Mouse (Mus musculus): ENCODE data around the gene Nr4a1.
A peak's percentile ranks its signal among the peaks of the same experiment; 100 is the strongest.

Gene Nr4a1

DNA sequence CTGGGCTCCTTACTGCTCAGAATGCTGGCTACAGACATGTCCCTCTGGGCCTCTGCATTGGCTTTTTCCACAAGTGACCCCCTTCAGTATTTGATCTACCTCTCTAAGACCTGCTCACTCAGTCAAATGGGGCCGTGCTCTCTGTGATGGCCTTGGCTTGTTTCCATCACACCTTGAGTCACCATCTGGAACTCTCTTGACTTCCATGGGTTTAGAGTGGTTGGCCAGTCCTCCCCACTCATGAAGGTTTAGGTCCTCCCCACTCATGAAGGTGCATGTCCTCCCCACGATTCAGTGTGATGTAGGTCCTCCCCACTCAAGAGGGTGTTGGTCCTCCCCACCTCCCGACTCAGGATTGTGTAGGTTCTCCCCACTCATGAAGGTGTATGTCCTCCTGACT, 20.9 kb upstream of the Nr4a1 start:
- DNase-seq (ENCODE audit: low read depth, low spot score) = no peak

DNA sequence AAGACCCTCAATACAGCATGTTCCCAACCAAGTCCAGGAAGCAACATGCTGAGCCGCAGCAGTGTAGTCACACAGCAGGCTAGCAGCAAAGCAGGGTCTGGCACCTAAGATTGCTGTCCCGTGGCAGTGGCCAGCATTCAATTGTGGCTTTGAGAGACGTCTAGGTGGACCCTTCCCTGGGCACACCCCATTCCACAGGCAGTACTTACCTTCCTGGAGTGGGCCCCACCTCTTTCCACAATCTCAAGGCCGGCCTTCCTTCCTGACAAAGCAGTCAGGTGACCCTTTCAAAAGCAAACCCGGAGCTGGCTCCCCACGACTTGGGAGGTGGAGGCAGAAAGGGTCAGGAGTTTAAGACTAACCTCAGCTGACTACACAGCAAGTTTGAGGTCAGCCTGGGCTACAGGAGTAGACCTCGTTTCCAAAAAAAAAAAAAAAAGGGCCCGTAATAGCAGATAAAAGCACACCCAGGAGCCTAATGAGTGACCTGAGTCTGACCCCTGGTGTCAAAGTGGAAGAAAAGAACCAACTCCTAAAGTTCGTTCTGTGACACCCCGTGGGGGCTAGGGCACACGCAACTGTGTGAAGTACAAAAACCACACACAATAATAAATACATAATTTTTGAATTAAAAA, 20.3 kb upstream of the Nr4a1 start:
- DNase-seq (ENCODE audit: low read depth, low spot score) = no peak

DNA sequence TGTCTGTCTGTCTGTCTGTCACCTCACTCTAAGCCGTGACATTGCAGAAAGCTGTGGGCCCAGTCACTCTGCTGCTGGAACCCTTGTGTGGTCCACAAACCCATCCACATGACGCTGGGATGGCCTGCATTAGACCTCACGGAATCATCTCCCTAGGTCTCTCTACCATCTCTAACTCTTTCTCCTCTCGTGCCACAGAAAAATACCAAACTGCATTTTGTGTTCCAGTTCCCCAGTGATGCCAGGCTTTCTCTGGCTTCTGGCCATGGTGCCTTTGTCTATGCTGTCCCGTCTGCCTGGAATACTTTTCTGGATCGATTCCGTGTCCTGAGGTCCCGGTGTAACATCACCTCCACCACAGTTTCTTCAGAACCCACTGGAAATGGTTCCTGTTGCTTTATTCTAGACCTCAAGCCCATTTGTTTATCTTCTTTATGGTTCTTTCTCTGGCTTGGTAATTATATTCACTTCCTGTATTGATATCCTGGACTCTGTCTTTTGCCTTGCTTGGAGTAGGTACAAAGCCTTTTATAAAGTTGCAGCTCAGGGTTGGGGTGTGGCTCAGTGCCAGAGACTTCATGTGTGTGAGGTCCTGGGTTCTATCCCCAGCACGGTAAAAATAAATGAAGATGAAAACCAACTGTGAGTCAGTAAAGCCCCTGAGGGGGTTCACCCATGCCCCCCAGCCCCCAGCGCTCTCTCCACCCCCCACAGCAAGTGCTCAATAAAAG, 19.3 kb upstream of the Nr4a1 start:
- DNase-seq (ENCODE audit: low read depth, low spot score) = no peak

DNA sequence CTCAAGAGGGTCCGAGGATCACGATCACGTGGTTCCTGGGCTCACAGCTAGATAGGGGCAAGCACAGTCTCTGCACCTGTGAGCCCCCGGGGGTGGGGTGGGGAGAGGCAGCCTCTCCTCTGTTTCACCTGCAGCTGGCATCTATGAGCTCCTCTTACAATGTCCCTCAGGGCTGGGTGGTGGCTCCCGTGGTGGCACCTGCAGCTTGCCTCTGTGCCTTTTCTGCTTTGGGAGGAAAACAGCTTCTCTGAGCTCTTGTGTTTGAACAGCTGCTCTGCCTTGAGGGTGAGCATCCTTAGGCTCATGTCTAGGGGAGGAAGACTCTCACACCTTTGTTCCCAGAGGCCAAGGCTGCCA, 18.7 kb upstream of the Nr4a1 start:
- no peak for DNase-seq (ENCODE audit: low read depth, low spot score)

DNA sequence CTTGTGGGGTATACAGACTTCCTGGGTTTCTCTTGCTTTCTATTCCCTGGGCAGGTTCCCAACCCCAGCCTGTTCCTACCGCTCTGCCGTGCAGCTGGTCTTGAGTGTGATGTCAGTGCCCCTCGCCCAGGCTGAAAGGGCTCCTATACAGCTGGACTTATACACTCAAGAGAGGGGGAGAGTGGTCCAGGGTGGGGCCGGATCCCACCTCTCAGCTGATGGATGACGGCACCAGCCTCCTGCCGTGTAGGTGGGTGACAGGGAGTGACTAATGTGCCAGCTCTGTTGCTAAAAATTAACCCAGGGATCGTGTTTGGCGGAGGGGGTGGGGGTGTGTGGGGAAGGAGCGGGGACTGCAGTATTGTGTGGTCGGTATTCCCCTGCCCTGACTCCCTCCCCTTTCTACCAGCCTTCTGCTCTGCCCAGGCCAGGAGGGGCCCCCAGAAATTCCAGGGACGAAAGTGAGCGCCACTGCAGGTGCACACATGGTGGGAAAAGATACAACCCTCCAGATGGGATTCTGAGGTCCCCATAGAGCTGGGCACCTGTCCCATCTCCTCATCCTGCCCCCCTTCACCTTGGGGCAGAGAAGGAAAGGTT, 18.2 kb upstream of the Nr4a1 start:
- no peak for DNase-seq (ENCODE audit: low read depth, low spot score)

DNA sequence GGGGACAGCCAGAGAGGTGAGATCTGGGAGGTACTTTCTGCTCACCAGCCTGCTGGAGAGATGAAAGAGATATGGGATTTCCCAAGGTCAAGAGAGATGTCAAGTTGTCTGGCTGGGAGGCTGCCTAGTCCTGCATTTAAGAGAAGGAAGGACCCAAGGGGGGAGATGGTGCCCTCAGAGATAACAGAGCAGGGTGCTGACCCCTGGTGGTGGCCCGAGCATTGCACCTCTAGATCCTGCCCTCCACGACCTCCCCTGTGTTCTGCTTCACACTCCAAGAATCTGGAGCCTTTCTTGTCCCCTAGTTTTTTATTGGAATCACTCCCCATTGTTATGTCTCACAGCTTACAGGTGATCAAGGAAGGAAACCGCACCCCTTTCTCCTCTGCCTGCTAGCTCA, 17.2 kb upstream of the Nr4a1 start:
- no peak for DNase-seq (ENCODE audit: low read depth, low spot score)

DNA sequence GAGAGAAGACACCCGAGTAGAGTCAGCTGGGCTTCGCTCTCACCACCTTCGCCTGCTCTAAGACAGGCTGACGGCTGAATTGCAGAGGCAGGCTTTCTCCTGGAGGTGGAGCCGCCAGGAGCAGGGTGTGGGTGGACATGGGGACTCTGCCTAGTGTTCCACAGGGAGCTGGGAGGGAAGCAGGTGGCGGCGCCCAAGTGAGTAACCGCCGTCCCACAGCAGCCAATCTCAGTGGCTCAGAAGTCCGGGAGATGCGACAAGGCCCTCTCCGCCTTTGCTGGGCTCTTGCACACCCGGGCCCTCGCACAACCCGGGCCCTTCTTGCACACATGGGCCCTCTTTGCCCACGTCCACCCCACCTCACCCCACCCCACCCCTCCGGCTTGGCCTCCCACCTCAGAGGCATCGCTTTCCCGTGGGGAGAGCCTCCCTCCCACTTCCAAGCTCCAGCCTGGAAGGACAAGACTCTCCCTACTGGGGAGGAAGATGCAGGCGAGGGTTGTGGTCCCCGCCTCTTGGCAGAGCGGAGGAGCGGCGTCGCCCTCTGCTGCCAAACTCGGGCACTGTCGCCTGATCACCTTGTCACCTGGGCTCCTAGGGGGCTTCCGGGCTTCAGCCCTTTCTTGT, 15.1 kb upstream of the Nr4a1 start:
- no peak for DNase-seq (ENCODE audit: low read depth, low spot score)

DNA sequence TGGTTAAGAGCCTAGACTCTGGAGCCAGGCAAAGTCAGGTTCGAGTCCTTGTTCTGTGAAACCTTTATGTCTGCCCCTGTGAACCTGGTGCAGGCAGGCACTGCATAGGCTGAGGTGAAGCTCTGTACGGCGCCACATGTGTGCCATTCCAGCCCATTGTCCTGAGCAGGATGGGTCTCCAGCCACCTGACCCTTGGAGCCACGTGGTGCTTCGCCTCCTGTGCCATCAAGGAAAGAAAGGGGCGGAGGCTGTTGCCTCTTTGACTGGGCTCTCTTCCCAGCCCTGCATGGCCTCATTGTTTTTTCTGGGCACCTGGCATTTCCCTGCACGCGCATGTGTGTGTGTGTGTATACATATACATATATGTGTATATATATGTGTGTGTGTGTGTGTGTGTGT, 14.2 kb upstream of the Nr4a1 start:
- DNase-seq (ENCODE audit: low read depth, low spot score) = no peak

DNA sequence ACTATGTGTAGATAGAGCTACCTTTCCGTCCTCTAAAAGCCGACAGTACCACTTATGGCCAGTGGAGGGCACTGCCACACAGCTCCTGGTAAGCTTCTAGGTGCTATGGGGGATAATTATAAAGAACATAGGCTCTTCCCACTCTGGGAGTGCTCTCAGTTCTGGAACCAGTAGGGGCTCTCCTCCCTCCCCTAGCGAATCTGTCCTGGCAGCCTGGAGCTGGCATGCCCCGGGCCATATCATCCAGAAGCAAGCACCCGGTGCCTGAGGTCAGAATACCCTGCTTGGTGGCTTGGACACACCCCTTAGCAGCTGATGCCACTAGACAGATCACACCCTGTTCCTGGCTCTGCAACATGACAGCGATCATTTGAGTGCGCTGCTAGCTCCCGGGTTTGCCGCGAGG, 13.3 kb upstream of the Nr4a1 start:
- peak; percentile 66 for DNase-seq (ENCODE audit: low read depth, low spot score)

DNA sequence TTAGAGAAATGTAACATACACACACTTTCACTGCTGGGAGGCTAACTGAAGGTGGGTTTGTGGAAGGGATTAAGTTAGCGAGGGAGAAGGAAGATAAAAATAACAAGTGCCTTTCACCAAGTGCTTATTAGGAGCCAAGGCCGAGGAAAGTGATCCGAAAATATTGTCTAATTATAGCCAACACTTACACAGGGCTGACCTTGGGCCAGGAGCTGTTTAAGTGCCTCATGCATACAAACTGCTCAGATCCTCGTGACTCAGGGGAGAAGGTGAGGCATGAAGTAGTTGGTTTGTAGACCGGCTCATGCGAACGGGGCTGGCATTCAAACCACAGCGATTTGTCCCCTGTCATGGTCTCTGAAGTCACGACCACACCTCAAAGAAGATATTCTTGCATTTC, 12.8 kb upstream of the Nr4a1 start:
- no peak for DNase-seq (ENCODE audit: low read depth, low spot score)

DNA sequence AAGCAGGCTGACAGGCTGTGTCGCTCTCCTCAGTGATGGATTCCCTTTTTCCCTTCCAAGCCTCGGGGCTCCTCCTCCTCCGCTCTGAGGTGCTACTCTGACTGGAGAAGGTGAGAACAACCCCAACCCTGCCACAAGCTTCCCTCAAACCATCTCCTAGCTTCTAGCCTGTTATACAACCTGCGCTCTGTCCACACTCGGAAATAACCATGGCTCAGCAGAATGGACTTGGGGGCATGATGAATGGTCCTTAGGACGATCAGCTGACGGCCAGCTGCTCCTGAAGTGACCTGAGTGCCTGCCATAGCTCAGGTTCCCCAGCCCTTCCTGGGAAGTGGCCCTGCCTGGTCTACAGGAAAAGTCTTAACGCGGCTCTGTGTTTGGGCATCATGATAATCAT, 12.2 kb upstream of the Nr4a1 start:
- DNase-seq (ENCODE audit: low read depth, low spot score) = no peak

DNA sequence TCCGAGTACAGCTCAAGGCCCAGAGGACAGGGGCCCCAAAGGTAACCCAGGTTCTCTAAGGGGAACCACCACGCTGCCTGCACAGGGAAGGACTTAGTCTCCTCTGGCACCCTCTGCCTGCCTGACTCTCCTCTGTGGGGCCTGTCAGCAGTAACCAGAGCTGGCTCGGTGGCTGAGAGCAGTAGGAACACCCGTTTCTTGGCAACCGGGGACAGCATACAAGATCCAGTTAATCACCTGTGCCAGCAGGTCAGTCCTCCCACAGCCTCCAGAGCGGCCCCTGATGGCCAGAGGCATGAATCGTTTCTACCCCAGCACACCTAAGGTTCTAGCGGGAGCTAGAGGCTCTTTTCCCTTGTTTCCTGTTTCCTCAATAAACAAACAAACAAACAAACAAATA, 11.4 kb upstream of the Nr4a1 start:
- no peak for DNase-seq (ENCODE audit: low read depth, low spot score)

DNA sequence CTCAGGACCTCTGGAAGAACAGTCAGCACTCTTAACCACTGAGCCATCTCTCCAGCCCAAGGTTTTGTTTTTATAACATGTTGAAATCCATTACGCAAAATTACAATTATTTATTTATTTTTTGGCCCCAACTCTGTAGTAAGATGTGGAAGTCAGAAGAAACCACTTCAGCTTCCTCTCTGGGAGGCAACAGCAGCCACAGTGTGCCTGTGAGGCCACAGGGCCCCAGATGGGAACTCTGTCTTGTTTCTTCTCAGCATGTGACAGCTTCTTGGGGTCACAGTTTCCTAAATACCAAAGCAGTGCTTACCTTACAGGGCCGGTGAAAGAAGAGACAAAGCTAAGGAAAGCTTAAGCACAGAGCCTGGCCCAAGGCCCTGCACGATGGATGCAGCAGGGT, 10.1 kb upstream of the Nr4a1 start:
- DNase-seq (ENCODE audit: low read depth, low spot score) = no peak

DNA sequence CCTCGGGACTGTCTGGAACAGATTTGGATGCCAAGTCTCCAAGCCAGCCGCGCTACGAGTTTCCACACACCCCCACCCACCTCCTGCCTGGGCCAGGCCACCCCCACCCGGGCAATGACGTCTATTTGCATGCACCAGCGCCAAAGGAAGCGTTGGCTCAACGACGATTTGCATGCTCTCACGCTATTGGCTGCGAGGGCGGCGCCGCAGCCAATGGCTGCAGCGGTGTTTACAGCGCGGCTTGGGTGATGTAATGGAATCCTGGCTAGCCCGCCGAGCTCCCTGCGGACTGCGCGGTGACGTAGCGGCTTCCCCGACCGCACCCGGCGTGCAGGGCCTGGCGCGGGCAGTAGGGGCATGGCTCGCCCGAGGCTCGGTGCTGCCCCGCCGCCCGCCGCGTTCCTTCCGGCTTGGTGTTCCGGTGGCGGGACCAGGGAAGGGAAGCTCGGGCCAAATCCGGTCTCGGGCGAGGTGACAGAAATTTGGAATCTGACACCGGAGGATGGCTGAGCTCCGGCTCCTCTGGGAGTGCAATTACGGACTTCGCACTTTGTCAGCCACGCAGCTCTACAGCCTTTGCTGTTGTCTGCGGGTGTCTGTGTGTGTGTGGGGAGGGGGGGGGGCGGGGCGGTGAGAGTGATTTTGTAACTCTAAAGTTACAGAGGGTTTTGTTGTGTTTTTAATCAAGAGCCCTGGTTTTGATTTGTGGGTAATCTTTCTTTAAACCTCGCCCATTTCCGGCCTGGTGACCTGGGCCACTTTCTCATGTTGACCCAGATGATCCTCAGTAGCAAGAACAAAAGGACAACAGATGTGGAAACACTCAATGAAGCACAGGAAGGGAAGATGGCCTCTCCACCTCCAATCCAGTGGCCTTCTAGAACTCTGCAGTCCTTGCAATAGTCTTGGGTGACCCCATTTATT, 7.6 kb upstream of the Nr4a1 start:
- DNase-seq (ENCODE audit: low read depth, low spot score) = peak; percentile 92

DNA sequence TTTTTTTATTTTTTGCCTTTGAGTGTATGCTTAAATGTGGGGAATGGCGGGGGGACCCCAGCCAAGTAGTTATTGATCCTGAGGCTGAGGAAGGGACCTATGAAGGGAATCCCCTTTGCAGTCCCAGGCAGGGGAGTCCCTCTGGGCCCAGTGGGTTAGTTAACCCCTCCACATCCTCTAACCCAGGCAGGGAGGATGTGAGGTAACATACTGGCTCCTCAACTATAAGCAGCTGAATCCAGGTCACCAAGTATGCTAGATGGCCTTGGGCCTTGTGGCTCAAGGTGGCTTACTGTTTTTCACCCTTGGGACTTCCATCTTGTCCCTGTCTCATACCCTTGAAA, 6.9 kb upstream of the Nr4a1 start:
- DNase-seq (ENCODE audit: low read depth, low spot score) = no peak

DNA sequence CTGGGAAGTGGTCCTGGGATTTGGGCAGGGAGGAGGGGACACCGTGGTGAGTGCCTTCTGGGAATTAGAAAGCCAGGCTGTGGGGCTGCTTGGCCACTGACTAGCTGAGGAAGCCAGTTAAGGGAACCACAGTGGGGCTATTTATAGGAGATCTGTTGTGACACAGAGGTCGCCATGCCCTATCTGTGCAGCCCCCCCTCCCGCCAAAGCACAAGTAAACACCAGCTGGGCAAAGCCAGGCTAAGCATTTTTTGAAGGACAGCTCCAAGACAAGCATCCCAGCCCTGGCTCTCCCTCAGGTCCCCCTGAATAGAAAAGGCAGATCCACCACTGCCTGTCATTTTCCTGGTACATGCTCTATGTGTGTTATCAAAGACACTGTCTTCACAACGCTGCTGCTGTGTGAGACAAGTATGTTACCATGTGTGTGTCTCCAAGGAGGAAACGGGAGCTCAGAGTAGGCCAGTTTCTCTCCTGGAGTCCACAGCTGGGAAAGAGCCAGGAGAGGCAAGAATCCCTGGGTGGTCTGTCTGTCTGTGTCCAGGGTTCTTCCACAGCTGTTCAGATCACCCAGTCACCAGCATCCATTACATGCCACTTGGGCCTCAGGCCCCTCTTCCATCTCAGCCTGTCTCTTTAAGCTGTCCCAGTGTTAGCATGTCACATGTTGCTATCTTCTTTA, 5.9 kb upstream of the Nr4a1 start:
- DNase-seq (ENCODE audit: low read depth, low spot score) = no peak

DNA sequence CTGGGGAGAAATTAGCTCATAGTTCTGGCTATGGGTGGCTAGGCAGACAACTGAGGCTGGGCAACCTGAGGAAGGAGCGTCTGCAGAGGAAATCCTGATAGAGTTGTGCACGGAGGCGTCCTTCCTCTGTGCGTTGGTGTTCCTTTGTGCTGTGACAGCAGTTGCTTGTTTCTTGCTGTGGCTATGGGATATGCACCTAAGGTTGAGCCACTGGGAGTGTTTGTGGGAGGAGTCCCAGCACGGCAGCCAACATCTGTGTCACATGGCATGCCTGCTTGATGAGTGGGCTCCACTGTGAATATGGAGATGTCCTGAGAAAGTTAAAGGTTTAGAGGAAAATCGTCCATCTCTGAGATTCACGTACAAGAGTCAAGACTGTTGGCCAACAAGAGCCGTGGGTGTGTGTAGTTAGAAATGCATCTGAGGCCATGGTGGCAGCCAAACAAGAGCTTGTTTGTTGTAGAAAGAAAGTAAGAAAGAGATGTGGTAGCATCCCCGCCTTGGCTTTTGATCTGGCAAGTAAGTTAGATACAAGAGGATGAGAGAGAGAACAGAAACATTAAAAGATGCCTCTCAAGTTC, 3.8 kb upstream of the Nr4a1 start:
- no peak for DNase-seq (ENCODE audit: low read depth, low spot score)

DNA sequence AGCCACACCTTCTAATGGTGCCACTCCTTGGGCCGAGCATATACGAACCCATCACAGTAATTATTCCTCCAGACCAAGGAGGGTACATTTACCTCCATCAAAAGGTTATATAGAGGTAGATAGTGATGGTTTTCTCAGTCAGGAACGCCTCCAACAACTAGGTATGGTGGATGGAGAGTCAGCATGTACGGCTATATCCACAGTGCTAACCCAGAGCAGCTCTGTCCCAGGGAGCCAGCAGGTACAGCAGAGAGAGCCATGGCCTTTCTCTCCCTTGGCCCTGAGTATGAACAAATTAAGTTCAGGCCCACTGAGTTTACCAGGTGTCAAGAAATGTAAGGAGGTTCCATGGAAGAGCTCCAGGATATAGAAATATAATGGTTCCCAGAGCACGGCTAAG, 2.1 kb upstream of the Nr4a1 start:
- no peak for DNase-seq (ENCODE audit: low read depth, low spot score)

DNA sequence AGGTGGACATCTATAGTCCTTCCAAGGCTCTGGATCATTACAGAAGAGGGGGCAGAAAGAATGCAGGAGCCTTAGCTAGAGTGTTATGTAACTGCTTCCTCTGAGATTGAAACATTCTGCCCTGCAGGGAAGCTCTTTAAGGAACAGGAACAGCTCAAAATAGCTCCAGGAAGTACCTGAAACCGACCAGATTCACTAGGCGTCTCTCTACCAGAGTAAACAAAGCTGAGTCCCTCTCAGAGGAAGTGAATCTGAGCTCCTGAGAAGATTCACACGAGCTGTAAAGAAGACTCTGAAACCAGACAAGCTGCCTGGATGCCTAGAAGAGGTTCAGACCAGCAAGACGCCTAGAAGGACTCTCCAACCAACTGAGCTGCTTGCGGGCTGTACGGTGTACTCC, 1.5 kb upstream of the Nr4a1 start:
- DNase-seq (ENCODE audit: low read depth, low spot score) = no peak

DNA sequence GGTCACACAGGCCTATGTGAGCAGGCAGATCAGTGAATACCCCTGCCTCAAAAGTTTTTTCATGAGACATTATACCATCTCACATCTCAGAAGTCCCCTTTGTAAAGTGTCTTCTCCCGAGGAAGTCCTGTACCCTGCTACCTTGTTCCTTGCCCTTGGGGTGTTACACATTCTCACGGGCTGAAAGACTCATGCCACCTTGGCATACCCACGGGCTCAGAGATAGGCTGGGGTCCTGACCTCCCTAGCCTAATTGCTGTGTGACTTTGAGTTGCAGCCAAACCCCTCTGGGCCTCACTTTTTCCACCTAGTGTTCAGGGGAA, 545 bp upstream of the Nr4a1 start:
- DNase-seq (ENCODE audit: low read depth, low spot score) = no peak

DNA sequence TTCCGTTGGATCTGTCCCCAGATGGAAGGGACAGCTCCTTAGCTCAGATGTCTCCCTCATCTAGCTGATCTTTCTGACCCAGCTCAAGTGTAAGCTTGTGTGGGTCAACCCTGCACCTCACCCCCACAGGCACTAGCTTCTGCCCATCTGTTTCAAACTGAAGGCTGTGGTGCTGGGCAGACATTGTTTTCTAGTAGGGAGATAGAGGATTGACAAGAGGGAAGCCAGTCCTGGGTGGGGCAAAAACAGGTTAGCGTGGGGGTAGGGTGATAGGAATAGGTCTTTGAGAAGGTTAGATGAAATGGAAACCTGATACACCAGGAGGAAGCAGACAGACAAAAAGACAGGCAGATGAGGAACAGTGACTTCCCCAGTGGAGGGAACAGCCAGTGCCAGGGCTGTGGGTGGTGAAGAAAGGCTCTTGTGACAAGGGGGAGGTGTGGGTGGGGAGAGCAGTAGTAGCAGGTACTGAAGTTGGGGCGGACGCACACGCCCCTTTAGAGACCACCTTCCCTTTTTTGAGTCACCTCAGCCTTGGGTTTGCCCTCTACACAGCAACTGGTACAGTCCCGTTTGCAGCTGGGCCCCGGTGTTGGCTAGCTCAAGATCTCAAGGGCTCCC, 1.9 kb downstream of the Nr4a1 start:
- no peak for DNase-seq (ENCODE audit: low read depth, low spot score)

All from brain, embryonic 18.5 days (tissue).